Mouse (Mus musculus) adrenal gland, adult 18-20 months (tissue): ENCODE measurements around the gene Ptms. TPM values are rescaled to one million over a fixed set of nuclear protein-coding genes. Genes with fewer than 3 reads are reported as not detected.
A peak's percentile ranks its signal among the peaks of the same experiment; 100 is the strongest.

Experiments used
- DNase-seq, 2 experiments: peaks; one replicate each; pipeline ENCODE4 v3.0.0; 2021 to 2022; ENCODE audit warnings: low spot score in 2 of 2
- long read RNA-seq, 2 experiments: library from polyadenylated mRNA; stranded (forward); transcript quantifications; one replicate each; pipeline ENCODE4 v2.0.0; 2021
- total RNA-seq, 2 experiments: library from RNA; stranded (reverse); gene quantifications; 1 replicate in 1 of 2; 2 replicates in 1 of 2; pipeline ENCODE4 v1.2.3; 2021

Gene Ptms
- total RNA-seq = 100 to 1,000 TPM; 770 to 874 TPM
- long read RNA-seq, experiment 1, transcript Ptms-201 (5 exons, 1,149 nt) = major isoform, 57 of 81 reads
- long read RNA-seq, experiment 1, transcript Ptms-203 (4 exons, 629 nt) = minor isoform, 6 of 81 reads
- long read RNA-seq, experiment 1, partial matches to known transcripts = 5 of 81 reads
- long read RNA-seq, experiment 1, other reads (novel, unspliced or antisense) = 13 of 81 reads
- long read RNA-seq, experiment 2, transcript Ptms-201 (5 exons, 1,149 nt) = major isoform, 92 of 227 reads
- long read RNA-seq, experiment 2, transcript Ptms-203 (4 exons, 629 nt) = minor isoform, 52 of 227 reads
- long read RNA-seq, experiment 2, partial matches to known transcripts = 74 of 227 reads
- long read RNA-seq, experiment 2, other reads (novel, unspliced or antisense) = 8 of 227 reads

GRCm38 (mm10) chr6:124919695-124920317 is at the start of gene Ptms:
Gene Ptms, minus strand, starts transcription at chr6:124920103.
- DNase-seq = peak; percentile 82 to 86

- DNase-seq = peak; percentile 40 to 44
These were observed 47.9 kb upstream of the Ptms start for GRCm38 (mm10) chr6:124967766-124968165.

DNA sequence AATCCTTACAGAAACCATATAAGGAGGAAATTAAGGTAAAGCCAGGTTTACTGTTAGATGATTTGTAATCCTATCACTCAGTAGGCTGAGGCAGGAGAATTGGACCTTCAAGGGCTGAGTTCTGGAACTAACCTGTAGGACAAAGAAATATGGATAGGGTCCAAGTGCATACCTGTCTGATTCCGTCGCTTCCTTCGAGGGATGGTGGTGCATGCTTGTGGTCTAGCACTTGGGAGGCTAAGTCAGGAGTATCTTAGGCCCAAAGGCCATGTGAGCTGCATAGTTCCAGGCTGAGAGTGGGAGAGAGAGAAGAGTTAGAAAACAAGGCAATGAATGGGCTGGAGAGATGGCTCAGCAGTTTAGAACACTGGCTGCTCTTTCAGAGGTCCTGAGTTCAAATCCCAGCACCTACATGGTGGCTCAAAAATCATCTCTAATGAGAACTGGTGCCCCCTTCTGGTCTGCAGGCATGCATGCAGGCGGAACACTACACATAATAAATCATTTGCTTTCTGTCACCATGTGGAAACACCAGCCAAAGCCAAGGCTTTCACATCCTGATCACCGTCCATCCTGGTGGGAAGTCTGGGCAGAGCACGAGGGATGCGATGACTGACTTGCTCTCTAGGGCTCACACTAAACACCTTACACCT is 46.7 kb upstream of the Ptms start:
- DNase-seq = peak in 1 of 2 experiments; percentile 14

GRCm38 (mm10) chr6:124965747-124966146 is 45.8 kb upstream of the Ptms start:
- DNase-seq = no peak

GRCm38 (mm10) chr6:124965088-124965719 is 45.3 kb upstream of the Ptms start, which contains the start of gene Cops7a:
Gene Cops7a, minus strand, starts transcription at chr6:124965538.
- peak; percentile 96 to 97 for DNase-seq

DNA sequence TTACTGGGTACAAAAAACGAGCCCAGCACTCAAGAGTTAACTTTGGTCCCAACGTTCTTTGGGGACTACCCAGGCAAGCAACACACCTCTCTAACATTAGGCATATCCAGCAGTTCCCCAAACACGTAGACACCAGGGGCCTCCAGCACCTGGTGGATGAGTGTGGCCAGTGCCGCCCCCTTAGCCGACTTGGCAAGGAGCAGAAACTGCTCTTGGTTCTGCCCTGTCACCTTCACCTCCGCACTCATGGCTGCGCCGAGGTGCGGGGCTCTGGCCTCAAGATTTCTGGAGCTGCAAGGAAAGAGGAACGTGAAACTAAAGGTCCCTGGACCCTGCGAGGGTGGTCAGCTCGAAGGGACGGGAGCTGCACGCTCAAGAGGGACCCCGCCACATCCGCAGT is 44.7 kb upstream of the Ptms start:
- no peak for DNase-seq

- DNase-seq = peak in 1 of 2 experiments; percentile 16
These were observed 41.1 kb upstream of the Ptms start for GRCm38 (mm10) chr6:124961021-124961420.

DNA sequence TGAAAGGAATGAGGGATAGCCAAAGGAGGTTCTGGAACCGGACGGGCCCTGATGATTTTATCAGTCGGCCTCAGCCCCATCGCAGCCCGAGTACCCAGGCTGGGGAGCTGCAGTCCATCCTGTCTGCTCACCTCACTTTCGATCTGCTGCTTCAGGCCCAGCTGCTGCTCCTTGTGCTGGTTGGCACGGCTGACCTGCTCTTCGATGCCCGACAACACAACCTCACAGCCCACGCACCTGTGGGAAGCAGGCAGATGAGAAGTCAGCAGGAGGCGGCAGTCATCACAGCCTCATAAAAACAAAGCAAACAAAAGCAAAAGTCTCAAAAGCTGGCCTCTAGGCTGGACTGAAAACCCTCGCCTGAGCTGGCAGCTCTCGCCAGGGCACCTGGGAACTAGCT is 40.1 kb upstream of the Ptms start:
- no peak for DNase-seq

GRCm38 (mm10) chr6:124958127-124958526 is 38.2 kb upstream of the Ptms start:
- no peak for DNase-seq

- no peak for DNase-seq
These were observed 35.3 kb upstream of the Ptms start for GRCm38 (mm10) chr6:124955212-124955611.

GRCm38 (mm10) chr6:124953991-124954715 is 34.2 kb upstream of the Ptms start:
- DNase-seq = no peak

DNA sequence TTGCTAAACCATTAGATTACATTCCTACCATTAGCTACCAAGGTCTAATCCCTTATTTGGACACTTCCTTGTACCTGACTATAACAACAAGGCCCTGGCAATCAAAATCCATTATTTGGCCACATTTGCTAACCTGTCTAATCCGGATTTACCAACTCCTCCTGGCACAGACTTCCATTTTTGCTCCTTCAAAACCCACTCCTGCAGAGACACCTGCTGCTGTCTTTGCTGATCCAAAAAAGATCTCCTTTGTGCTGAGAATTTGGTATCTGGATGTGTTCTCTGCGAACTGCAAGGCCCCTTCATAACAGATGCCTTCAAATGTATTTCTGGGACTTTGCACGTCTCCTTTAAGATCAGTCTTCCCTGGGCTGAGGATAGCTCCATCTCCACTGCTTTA is 23.6 kb upstream of the Ptms start:
- no peak for DNase-seq

- no peak for DNase-seq
These were observed 21.8 kb upstream of the Ptms start for GRCm38 (mm10) chr6:124941679-124942078.

- DNase-seq = no peak
These were observed 18.7 kb upstream of the Ptms start for GRCm38 (mm10) chr6:124938554-124938953.

GRCm38 (mm10) chr6:124937493-124937892 is 17.6 kb upstream of the Ptms start:
- no peak for DNase-seq

DNA sequence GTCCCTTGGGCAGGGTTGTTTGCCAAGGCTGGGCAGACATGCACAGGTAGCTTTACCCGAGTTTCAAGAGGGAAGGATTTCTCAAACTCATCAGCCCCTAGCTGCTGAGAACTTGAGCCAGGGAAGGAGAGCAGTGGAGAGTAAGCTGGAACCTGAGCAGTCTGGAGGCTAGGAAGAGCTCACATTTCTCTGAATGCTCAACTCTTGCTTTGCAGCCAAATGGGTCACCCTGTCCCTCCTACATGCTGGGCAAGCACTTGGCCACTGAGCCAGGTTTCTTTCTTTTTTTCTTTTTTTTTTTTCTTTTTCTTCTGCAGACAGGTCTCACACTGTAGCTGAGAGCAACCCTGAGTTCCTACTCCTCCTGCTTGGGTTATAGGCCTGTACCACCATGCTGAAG is 16.8 kb upstream of the Ptms start:
- no peak for DNase-seq

GRCm38 (mm10) chr6:124934670-124935069 is 14.8 kb upstream of the Ptms start:
- DNase-seq = no peak

DNA sequence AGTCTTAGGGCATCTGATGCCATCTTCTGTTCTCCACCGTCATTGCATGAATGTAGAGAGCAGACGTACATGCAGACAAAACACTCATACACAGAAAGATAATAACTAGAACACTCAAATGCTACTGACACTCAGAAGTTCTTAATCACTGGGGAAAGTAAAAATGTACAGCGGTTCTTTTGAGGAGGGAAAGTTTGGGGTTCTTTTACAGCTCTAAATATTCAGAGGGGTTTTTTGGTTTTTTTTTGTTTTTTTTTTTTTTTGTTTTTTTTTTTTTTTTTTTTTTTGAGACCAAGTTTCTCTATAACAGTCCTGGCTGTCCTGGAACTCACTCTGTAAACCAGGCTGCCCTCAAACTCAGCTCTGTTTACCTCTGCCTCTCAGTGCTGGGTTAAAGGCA is 13.2 kb upstream of the Ptms start:
- DNase-seq = no peak

DNA sequence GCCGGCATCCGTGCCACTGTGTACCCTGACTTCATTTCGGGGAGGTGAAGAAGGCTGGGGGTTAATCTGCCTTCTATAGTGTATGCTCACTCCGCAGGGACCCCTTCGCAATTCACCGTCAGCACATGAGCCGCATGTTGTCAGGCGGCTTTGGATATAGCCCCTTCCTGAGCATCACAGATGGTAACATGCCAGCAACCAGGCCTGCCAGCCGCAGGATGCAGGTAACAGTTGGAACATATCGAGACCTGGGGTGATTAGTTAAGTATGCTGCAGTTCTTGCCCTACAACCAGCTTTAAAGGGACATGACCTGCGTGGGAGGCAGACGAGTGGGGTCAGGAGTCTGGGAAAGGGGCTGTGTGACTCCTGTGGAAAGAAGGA is 12.4 kb upstream of the Ptms start:
- DNase-seq = no peak

DNA sequence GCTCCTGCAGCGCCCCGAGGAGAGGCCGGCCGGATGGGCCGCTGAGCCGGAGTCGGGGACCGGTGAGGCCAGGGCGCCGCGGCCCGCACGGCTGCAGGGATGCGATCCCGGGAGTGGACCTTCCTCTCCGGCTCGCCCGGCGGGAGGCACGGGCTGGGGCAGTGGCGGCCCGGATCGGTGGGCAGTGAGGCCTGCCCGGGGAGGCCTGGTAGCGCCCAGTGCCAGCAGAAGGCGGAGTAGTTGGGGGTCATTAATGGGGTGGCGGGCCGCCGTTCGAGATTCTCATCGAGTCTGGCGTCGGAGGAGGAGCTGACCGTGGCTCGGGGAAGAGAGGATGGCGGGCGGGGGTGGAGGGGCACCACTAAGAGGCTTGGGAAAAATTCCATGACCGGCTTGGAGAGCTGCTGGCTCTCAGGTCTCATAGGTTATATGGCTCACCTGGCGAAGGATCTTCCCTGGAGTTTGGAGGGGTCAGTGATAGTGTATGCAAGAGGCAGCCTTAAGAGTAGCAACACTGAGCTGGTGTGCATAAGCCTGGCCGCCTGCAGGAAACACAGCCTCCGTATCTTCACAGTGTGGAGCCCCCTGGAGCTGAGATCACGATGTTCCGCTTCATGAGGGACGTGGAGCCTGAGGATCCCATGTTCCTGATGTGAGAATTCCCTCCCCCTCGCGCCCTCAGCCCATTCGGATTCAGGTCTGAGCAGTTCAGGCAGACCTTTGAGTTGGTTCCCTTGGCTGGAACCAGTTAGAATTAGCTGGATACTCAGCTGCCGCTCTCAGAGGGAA is 11.8 kb upstream of the Ptms start:
- DNase-seq = peak in 1 of 2 experiments; percentile 33
